Mouse (Mus musculus) urinary bladder, adult 18-20 months (tissue): Measurements from ENCODE around the gene Abhd12.

Experiments used
- DNase-seq, 2 experiments: peaks; one replicate each; pipeline ENCODE4 v3.0.0; 2022; ENCODE audit warnings: low spot score in 2 of 2, mixed read lengths in 2 of 2

Gene Abhd12

GRCm38 (mm10) chr2:150851251-150851650 is 53.3 kb downstream of the Abhd12 start:
- no peak for DNase-seq

GRCm38 (mm10) chr2:150847436-150847995 is 57.0 kb downstream of the Abhd12 start:
- DNase-seq: no peak

GRCm38 (mm10) chr2:150844798-150845197 is 59.7 kb downstream of the Abhd12 start:
- DNase-seq: no peak

GRCm38 (mm10) chr2:150842049-150842461 is 62.5 kb downstream of the Abhd12 start:
- peak in 1 of 2 experiments; percentile 55 for DNase-seq

GRCm38 (mm10) chr2:150841109-150841508 is 63.4 kb downstream of the Abhd12 start:
- DNase-seq: no peak

GRCm38 (mm10) chr2:150839686-150840471 is 64.7 kb downstream of the Abhd12 start:
- peak; percentile 60 to 63 for DNase-seq

GRCm38 (mm10) chr2:150837781-150838180 is 66.8 kb downstream of the Abhd12 start:
- DNase-seq: no peak

- no peak for DNase-seq
Measured at GRCm38 (mm10) chr2:150836906-150837305, 67.6 kb downstream of the Abhd12 start.

- DNase-seq: no peak
Measured at GRCm38 (mm10) chr2:150835975-150836374, 68.6 kb downstream of the Abhd12 start.

- no peak for DNase-seq
Measured at GRCm38 (mm10) chr2:150834616-150835015, 69.9 kb downstream of the Abhd12 start.

GRCm38 (mm10) chr2:150832029-150832428 is 72.5 kb downstream of the Abhd12 start:
- no peak for DNase-seq

- DNase-seq: no peak
Measured at GRCm38 (mm10) chr2:150830911-150831441, 73.6 kb downstream of the Abhd12 start.

GRCm38 (mm10) chr2:150830011-150830410 is 74.5 kb downstream of the Abhd12 start:
- DNase-seq: no peak

- no peak for DNase-seq
Measured at GRCm38 (mm10) chr2:150828654-150829053, 75.9 kb downstream of the Abhd12 start.

GRCm38 (mm10) chr2:150828164-150828563 is 76.4 kb downstream of the Abhd12 start:
- DNase-seq: no peak

GRCm38 (mm10) chr2:150826426-150826825 is 78.1 kb downstream of the Abhd12 start:
- DNase-seq: no peak

GRCm38 (mm10) chr2:150822987-150823386 is 81.6 kb downstream of the Abhd12 start:
- no peak for DNase-seq

- no peak for DNase-seq
Measured at GRCm38 (mm10) chr2:150820720-150821119, 83.8 kb downstream of the Abhd12 start.

- DNase-seq: no peak
Measured at GRCm38 (mm10) chr2:150818742-150819141, 85.8 kb downstream of the Abhd12 start.

GRCm38 (mm10) chr2:150816676-150817402 is 87.7 kb downstream of the Abhd12 start:
- DNase-seq: peak in 1 of 2 experiments; percentile 49

- no peak for DNase-seq
Measured at GRCm38 (mm10) chr2:150812816-150813215, 91.7 kb downstream of the Abhd12 start.

GRCm38 (mm10) chr2:150810603-150811002 is 93.9 kb downstream of the Abhd12 start:
- DNase-seq: no peak
